Mouse (Mus musculus): ENCODE data around the gene Rundc3a. TPM values are rescaled to one million over a fixed set of nuclear protein-coding genes. Genes with fewer than 3 reads are reported as not detected.
A peak's percentile ranks its signal among the peaks of the same experiment; 100 is the strongest.

Rundc3a gene
- polyA plus RNA-seq, 1 experiment from 2014 or later, result 3.3 TPM

DNA sequence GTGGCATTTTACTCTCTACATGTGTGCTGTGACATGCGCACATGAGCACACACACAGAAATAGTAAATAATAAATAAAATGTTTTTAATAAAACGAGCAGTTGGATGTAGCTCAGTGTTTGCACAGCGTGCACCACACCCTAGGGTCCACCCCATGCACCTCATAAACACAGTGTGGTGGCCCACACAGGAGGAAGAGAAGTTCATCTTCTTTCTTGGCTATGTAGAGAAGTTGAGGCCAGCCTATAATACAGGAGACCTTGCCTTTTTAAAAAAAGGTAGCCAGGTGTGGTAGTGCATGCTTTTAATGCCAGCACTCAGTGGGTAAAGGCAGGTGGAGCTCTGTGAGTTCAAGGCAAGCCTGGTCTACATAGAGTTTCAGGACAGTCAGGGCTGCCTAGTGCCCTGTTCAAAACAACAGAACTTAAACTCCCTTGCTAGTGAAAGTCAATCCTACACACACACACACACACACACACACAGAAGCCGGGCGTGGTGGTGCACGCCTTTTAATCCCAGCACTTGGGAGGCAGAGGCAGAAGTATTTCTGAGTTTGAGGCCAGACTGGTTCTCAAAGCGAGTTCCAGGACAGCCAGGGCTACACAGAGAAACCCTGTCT is 19.0 kb upstream of the Rundc3a start:
- H3K4me3 ChIP-seq (ENCODE audit: low read length), result no peak overlapping the region
- H3K36me3 ChIP-seq (ENCODE audit: insufficient read depth, low read length), result no peaks in the 10 kb centered on the region
- no peak overlapping the region for H3K9ac ChIP-seq (replicated peaks; ENCODE audit: low read length)
- peaks cover 4% of the 10 kb centered on the region; the same call in 1 of the 2 replicates for H3K9me3 ChIP-seq (ENCODE audit: low read length)
- no peak overlapping the region for H3K27ac ChIP-seq (ENCODE audit: low read length)
- WGBS, result 85% methylated on average over 7 of the region's 7 CpGs
- peaks cover 22% of the 10 kb centered on the region for H3K4me1 ChIP-seq (ENCODE audit: insufficient read depth, low read length)
- no peak for ATAC-seq (ENCODE audit: low FRiP score, low TSS enrichment)
- no peak overlapping the region for H3K4me2 ChIP-seq (replicated peaks; ENCODE audit: low read depth, low read length)
- 0 out of 2 replicates have a peak, but pooled peaks cover 4% of the 10 kb centered on the region for H3K27me3 ChIP-seq (ENCODE audit: insufficient read depth, low read length)

DNA sequence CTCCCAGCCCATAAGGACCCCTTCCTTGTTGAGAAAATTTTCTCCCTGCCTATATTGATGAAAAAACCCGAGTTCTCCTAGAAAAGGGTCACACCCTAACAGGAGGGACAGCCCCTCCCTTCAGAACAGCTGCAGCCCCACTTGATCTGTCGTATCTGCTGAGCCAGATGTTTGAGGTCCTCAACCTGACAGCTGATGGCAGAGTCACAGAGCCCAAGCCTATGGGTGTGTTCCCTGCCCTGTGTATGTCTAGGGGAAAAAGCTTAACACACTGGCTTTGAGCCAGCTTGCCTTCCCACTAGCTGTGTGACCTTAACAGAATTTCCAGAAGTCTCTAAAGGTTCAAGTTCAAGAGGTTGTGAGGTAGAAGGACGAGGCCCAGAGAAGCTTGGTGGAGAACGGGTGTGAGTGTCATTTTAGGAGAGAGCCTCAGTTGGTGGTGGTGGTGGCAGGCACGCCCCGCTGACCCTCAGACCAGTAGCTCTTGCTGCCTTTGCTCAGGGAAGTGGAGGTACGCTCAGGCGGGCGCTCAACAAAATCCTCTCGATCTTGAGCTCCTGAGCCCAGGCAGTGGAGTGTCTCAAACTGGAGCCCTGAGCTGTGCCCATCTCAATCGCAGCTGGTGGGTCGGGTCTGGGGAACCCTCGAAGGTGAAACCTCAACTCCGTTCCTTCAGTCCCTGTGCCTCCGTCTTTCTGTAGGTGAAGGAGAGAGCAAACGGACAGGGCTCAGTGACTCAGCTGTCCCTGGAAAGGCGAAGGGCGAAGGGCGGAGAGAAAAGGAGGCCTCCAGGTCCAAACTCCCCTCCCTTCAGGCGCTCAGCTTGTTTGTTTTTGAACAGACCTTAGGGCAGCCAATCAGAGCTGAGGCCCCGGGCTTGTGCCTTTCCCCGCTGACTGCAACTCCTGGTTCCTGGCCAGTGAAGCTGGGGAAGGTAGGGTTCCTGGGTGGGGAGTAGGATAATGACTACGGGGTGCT is 17.7 kb upstream of the Rundc3a start:
- H3K4me2 ChIP-seq (replicated peaks; ENCODE audit: low read depth, low read length), result peak overlapping the region; percentile 47
- H3K9me3 ChIP-seq (ENCODE audit: low read length), result peaks cover 4% of the 10 kb centered on the region; the same call in 1 of the 2 replicates
- peak overlapping the region; percentile 23 for H3K4me3 ChIP-seq (ENCODE audit: low read length)
- ATAC-seq (ENCODE audit: low FRiP score, low TSS enrichment), result peak; percentile 90
- peak overlapping the region; percentile 59 for H3K9ac ChIP-seq (replicated peaks; ENCODE audit: low read length)
- H3K27ac ChIP-seq (ENCODE audit: low read length), result peak overlapping the region; percentile 70
- no peaks in the 10 kb centered on the region for H3K36me3 ChIP-seq (ENCODE audit: insufficient read depth, low read length)
- peaks cover 17% of the 10 kb centered on the region for H3K4me1 ChIP-seq (ENCODE audit: insufficient read depth, low read length)
- WGBS, result 3% methylated on average over 23 of the region's 23 CpGs
- H3K27me3 ChIP-seq (ENCODE audit: insufficient read depth, low read length), result 0 out of 2 replicates have a peak, but pooled peaks cover 4% of the 10 kb centered on the region

DNA sequence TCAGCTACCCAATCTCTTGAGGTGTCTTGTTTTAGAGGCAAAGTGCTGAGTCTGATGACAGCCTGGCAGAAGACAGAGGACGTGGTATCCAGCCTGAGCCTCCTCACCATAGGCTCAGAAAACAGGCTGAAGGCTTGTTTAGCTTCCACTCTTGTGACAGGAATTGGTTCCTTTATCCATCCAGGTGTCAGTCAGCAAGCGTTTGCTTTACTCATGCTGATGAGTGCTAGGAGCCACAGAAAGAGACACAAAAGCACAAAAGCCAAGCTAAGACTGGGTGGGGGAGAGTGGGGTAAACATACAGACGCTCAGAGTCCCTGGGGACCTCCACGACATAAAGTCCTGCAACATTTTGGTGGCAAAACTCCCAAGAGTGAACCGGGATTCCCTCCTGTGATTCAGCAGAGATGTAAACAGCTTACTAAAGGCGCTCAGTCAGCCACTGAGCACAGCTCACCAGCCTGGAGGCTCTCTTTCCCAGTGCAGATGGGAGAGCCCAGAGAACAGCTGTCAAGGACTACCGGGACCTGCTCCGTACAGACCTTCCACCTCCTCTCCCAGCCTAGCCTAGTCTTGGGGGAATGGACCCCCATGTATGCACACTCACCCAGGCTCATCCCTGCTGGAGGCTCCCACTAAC is 16.9 kb upstream of the Rundc3a start:
- ATAC-seq (ENCODE audit: low FRiP score, low TSS enrichment), result no peak
- H3K4me1 ChIP-seq (ENCODE audit: insufficient read depth, low read length), result peaks cover 17% of the 10 kb centered on the region
- no peaks in the 10 kb centered on the region for H3K36me3 ChIP-seq (ENCODE audit: insufficient read depth, low read length)
- H3K4me2 ChIP-seq (replicated peaks; ENCODE audit: low read depth, low read length), result peak overlapping the region; percentile 47
- peaks cover 4% of the 10 kb centered on the region; the same call in 1 of the 2 replicates for H3K9me3 ChIP-seq (ENCODE audit: low read length)
- no peak overlapping the region for H3K27ac ChIP-seq (ENCODE audit: low read length)
- H3K27me3 ChIP-seq (ENCODE audit: insufficient read depth, low read length), result 0 out of 2 replicates have a peak, but pooled peaks cover 4% of the 10 kb centered on the region
- 22% methylated on average over 8 of the region's 8 CpGs for WGBS
- peak overlapping the region; percentile 33 for H3K9ac ChIP-seq (replicated peaks; ENCODE audit: low read length)
- peak overlapping the region; percentile 23 for H3K4me3 ChIP-seq (ENCODE audit: low read length)

DNA sequence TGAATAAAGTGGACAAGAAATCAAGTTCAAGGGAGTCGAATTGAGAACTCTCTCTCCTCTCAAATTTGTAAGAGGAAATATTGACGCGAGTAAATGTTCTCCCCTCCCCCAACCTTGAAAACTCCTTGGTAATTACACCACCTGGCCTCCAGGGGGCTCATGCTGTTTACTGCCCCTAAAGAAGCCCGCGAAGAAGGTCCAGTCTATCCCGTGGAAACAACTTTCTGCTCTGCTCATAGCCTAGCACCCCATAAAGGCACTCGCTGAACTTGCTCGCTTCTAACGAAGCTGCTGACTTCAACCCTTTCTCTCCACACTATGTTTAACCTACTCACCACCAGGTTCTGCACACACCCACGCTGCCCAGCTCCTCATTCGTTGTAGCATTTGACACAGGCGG is 16.0 kb upstream of the Rundc3a start:
- H3K27ac ChIP-seq (ENCODE audit: low read length), result no peak overlapping the region
- 67% methylated on average over 12 of the region's 12 CpGs for WGBS
- peaks cover 4% of the 10 kb centered on the region; the same call in 1 of the 2 replicates for H3K9me3 ChIP-seq (ENCODE audit: low read length)
- no peaks in the 10 kb centered on the region for H3K36me3 ChIP-seq (ENCODE audit: insufficient read depth, low read length)
- H3K4me3 ChIP-seq (ENCODE audit: low read length), result no peak overlapping the region
- no peak overlapping the region for H3K4me2 ChIP-seq (replicated peaks; ENCODE audit: low read depth, low read length)
- 0 out of 2 replicates have a peak, but pooled peaks cover 4% of the 10 kb centered on the region for H3K27me3 ChIP-seq (ENCODE audit: insufficient read depth, low read length)
- H3K4me1 ChIP-seq (ENCODE audit: insufficient read depth, low read length), result peaks cover 17% of the 10 kb centered on the region
- no peak for ATAC-seq (ENCODE audit: low FRiP score, low TSS enrichment)
- no peak overlapping the region for H3K9ac ChIP-seq (replicated peaks; ENCODE audit: low read length)

DNA sequence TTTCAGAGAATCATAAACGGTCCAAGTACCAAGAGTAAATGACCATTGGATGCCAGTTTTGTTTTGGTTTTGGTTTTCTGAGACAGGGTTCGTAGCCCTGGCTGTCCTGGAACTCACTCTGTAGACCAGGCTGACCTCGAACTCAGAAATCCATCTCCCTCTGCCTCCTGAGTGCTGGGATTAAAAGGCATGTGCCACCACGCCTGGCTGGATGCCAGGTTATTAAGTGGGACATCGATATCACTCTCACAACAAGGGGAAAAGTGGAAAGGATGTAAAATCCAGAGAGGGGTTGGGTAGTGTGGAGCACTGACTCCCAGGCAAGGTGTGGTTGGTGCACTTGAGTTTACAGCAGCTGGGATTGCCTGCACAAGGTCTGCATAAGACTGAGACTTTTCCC is 13.1 kb upstream of the Rundc3a start:
- H3K27ac ChIP-seq (ENCODE audit: low read length), result no peak overlapping the region

DNA sequence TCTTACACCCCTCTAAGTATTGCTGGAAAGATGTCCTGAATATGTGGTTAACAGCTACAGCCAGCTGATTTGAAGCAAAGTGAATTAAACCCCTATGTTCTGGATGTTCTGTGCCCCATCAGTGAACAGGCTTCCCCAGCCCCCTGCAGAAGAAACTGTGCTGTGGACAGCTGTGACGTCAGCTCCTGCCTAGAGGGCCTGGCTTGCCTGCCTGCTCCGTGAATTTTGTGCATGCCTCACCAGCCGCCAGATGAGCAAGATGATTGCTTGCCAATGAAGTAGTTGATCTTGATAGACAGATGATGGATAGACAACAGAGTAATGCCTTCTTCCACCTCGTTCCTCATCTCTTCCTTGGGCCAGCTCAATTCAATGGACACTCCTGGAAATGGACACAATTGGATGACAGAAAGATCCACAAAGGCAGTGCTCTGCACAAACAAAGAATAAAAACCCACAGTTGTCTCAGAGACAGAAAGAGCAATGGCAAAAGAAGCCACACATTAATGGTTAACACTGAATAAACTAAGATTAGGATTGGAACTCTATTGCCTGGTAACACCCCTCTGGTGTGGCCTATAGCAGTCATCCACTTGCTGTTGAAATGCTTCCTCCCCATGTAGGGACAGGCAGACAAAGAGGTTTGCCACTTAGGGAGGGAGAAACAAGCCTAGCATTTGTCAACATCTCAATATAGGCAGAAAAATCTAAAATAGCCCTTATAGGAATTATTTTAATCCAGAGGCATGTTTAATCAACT is 11.7 kb upstream of the Rundc3a start:
- no peaks in the 10 kb centered on the region for H3K36me3 ChIP-seq (ENCODE audit: insufficient read depth, low read length)
- no peak overlapping the region for H3K4me2 ChIP-seq (replicated peaks; ENCODE audit: low read depth, low read length)
- no peak overlapping the region for H3K27ac ChIP-seq (ENCODE audit: low read length)
- H3K27me3 ChIP-seq (ENCODE audit: insufficient read depth, low read length), result no peaks in the 10 kb centered on the region
- 45% methylated on average over 4 of the region's 4 CpGs for WGBS
- H3K4me1 ChIP-seq (ENCODE audit: insufficient read depth, low read length), result peaks cover 2% of the 10 kb centered on the region
- ATAC-seq (ENCODE audit: low FRiP score, low TSS enrichment), result no peak
- H3K4me3 ChIP-seq (ENCODE audit: low read length), result no peak overlapping the region
- peaks cover 4% of the 10 kb centered on the region; the same call in 1 of the 2 replicates for H3K9me3 ChIP-seq (ENCODE audit: low read length)
- H3K9ac ChIP-seq (replicated peaks; ENCODE audit: low read length), result no peak overlapping the region

More for the DNA sequence above, 13.1 kb upstream of the Rundc3a start:
- H3K27me3 ChIP-seq (ENCODE audit: insufficient read depth, low read length), result no peaks in the 10 kb centered on the region
- ATAC-seq (ENCODE audit: low FRiP score, low TSS enrichment), result no peak
- no peaks in the 10 kb centered on the region for H3K36me3 ChIP-seq (ENCODE audit: insufficient read depth, low read length)
- peaks cover 4% of the 10 kb centered on the region; the same call in 1 of the 2 replicates for H3K9me3 ChIP-seq (ENCODE audit: low read length)
- H3K4me3 ChIP-seq (ENCODE audit: low read length), result no peak overlapping the region
- peaks cover 17% of the 10 kb centered on the region for H3K4me1 ChIP-seq (ENCODE audit: insufficient read depth, low read length)
- H3K9ac ChIP-seq (replicated peaks; ENCODE audit: low read length), result no peak overlapping the region
- WGBS, result 72% methylated on average over 5 of the region's 5 CpGs
- no peak overlapping the region for H3K4me2 ChIP-seq (replicated peaks; ENCODE audit: low read depth, low read length)

DNA sequence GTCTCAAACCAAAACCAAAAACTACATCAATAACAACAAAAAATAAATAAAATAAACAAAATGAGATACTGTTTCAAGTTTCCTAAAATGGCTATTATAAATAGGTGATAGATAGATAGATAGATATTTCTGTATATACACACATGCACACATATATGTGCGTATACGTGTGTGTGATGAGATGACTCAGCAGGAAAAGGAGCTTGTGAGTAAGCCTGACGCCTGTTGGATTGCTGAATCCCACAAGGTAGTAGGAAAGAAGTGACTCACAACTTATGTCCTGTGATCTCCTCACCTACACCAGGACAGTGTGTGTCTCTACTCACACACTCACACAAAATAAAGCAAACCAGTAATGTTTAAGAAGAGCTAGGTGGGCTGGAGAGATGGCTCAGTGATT is 10.4 kb upstream of the Rundc3a start:
- H3K9ac ChIP-seq (replicated peaks; ENCODE audit: low read length), result no peak overlapping the region
- no peak overlapping the region for H3K4me2 ChIP-seq (replicated peaks; ENCODE audit: low read depth, low read length)
- no peaks in the 10 kb centered on the region for H3K4me1 ChIP-seq (ENCODE audit: insufficient read depth, low read length)
- no peak for ATAC-seq (ENCODE audit: low FRiP score, low TSS enrichment)
- no peak overlapping the region for H3K27ac ChIP-seq (ENCODE audit: low read length)
- no peak overlapping the region for H3K4me3 ChIP-seq (ENCODE audit: low read length)
- H3K36me3 ChIP-seq (ENCODE audit: insufficient read depth, low read length), result no peaks in the 10 kb centered on the region
- peaks cover 4% of the 10 kb centered on the region; the same call in 1 of the 2 replicates for H3K9me3 ChIP-seq (ENCODE audit: low read length)
- WGBS, result 92% methylated on average over 3 of the region's 3 CpGs
- H3K27me3 ChIP-seq (ENCODE audit: insufficient read depth, low read length), result no peaks in the 10 kb centered on the region

DNA sequence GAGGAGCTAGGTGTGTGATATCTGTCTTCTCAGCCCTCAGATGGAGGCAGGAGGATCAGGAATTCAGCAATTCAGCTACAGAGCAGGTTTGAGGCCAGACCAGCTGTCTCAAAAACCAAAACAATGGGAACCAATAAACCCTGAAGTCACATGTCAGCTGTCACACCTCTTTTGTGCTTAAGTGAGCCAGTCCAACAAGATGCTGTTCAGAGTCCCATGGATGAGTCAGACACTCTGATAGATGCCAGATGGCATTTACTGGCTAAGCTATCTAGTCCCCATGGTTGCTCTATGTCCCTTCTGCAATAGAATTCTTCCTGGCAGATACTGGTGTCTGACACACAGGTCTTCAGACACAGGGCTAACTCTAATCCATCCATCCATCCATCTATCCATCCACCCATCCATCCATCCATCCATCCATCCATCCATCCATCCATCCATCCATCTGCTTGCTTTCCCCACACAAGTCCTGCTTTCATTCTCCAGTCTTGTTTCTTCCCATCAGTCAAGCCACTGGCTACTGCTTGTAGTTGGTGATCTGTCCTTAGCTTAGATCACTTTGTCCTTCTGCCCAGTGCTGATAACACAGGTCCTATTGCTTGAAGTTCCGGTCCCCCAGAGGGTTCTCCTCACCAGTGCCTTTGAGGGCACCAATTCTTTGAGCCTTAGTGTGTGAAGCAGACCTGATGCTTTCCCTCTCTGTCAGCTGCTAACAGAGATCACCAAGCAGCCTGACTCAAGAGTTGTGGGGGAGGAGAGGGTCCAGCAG is 9.7 kb upstream of the Rundc3a start:
- H3K9ac ChIP-seq (replicated peaks; ENCODE audit: low read length), result no peak overlapping the region
- no peaks in the 10 kb centered on the region for H3K4me1 ChIP-seq (ENCODE audit: insufficient read depth, low read length)
- WGBS, result 87% methylated on average over 1 of the region's 1 CpGs
- H3K27ac ChIP-seq (ENCODE audit: low read length), result no peak overlapping the region
- no peak overlapping the region for H3K4me3 ChIP-seq (ENCODE audit: low read length)
- no peaks in the 10 kb centered on the region for H3K27me3 ChIP-seq (ENCODE audit: insufficient read depth, low read length)
- no peak for ATAC-seq (ENCODE audit: low FRiP score, low TSS enrichment)
- peaks cover 4% of the 10 kb centered on the region; the same call in 1 of the 2 replicates for H3K9me3 ChIP-seq (ENCODE audit: low read length)
- H3K36me3 ChIP-seq (ENCODE audit: insufficient read depth, low read length), result no peaks in the 10 kb centered on the region
- no peak overlapping the region for H3K4me2 ChIP-seq (replicated peaks; ENCODE audit: low read depth, low read length)
